Comparison of ENCODE assay signal across 28 mouse cellular contexts in the genomic region with DNA sequence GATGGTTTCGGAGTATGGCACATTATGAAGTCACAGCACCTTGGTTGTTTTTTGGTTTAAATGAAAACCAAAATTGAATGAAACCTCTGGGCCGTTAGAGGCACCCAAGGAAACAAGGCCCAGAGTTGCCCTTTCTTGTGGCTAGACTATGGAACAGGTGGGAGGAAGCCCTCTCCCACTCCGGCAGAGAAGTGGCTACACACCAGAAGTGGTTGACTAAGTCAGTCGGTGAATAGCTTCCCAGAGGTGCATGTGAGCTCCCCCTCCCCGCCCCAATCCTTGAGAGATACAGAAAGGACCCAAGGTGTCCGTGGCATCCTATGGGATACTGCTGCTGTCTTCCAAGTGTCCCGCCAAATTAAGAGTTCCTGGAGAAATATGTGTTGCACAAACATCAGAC. TPM values are rescaled to one million over a fixed set of nuclear protein-coding genes. Genes with fewer than 3 reads are reported as not detected.
DNase-seq lines count a peak whose midpoint lies in the region; ATAC-seq and TF ChIP-seq lines count a peak whose summit lies in the region.
"Had no signal": no experiment of that assay in that cellular context is flagged by ENCODE, and none has a peak within 500 bp of the region (broad histone marks: within the 10 kb centered on the region; RNA-seq: fewer than 3 reads in every experiment).

No protein-coding gene starts in this region.

- H3K27ac ChIP-seq in heart, embryonic 16.5 days (ENCODE audit: low read length), result no peak overlapping the region
- H3K27ac ChIP-seq in heart, adult 2 months, result no peak overlapping the region
- H3K27ac ChIP-seq: forebrain, embryonic 13.5 days; heart, embryonic 15.5 days; hindbrain, embryonic 13.5 days; intestine, embryonic 15.5 days; limb, embryonic 10.5 days; limb, embryonic 15.5 days; liver, embryonic 13.5 days; macrophage; neural tube, embryonic 12.5 days had no signal

- TF ChIP-seq POLR2A in heart, adult 2 months (IDR thresholded peaks at IDR 0.05; ENCODE audit: insufficient read depth, low read depth, low read length), result no peak

- WGBS in heart, embryonic 16.5 days, result 67% methylated on average over 7 of the region's 7 CpGs
- WGBS in heart, adult 2 months, result 75% methylated on average over 7 of the region's 7 CpGs

- H3K9me3 ChIP-seq in heart, embryonic 16.5 days (replicated peaks; ENCODE audit: control insufficient read depth, low read length), result no peaks in the 10 kb centered on the region
- H3K9me3 ChIP-seq: forebrain, embryonic 13.5 days; heart, embryonic 15.5 days; hindbrain, embryonic 13.5 days; intestine, embryonic 15.5 days; limb, embryonic 10.5 days; limb, embryonic 15.5 days; liver, embryonic 13.5 days; neural tube, embryonic 12.5 days had no signal

- intact Hi-C loops in heart, adult 2 months (cut with DNase I), result no loop called here

- H3K4me1 ChIP-seq in heart, embryonic 16.5 days (ENCODE audit: control insufficient read depth, insufficient read depth, low read length), result no peaks in the 10 kb centered on the region
- no peaks in the 10 kb centered on the region for H3K4me1 ChIP-seq in heart, adult 2 months (ENCODE audit: control insufficient read depth, insufficient read depth, low read length)
- H3K4me1 ChIP-seq: forebrain, embryonic 13.5 days; heart, embryonic 15.5 days; hindbrain, embryonic 13.5 days; limb, embryonic 15.5 days; liver, embryonic 13.5 days; neural tube, embryonic 12.5 days had no signal

- H3K79me2 ChIP-seq in heart, adult 2 months (replicated peaks; ENCODE audit: control insufficient read depth, insufficient read depth, low read length), result no peaks in the 10 kb centered on the region

- H3K4me3 ChIP-seq in heart, embryonic 16.5 days (ENCODE audit: low read length), result no peak overlapping the region
- H3K4me3 ChIP-seq in heart, adult 2 months, result no peak overlapping the region
- H3K4me3 ChIP-seq: forebrain, embryonic 13.5 days; heart, embryonic 15.5 days; hindbrain, embryonic 13.5 days; intestine, embryonic 15.5 days; limb, embryonic 10.5 days; limb, embryonic 15.5 days; liver, embryonic 13.5 days; neural tube, embryonic 12.5 days had no signal

- no peak overlapping the region for H3K9ac ChIP-seq in heart, embryonic 16.5 days (ENCODE audit: low read length)
- H3K9ac ChIP-seq in heart, adult 2 months (ENCODE audit: low read depth, low read length), result no peak overlapping the region
- H3K9ac ChIP-seq: forebrain, embryonic 13.5 days; heart, embryonic 15.5 days; hindbrain, embryonic 13.5 days; intestine, embryonic 15.5 days; limb, embryonic 15.5 days; liver, embryonic 13.5 days; neural tube, embryonic 12.5 days had no signal

- no peaks in the 10 kb centered on the region for H3K36me3 ChIP-seq in heart, embryonic 16.5 days (ENCODE audit: control insufficient read depth, insufficient read depth)
- H3K36me3 ChIP-seq in heart, adult 2 months (ENCODE audit: control insufficient read depth, insufficient read depth, low read length), result no peaks in the 10 kb centered on the region
- H3K36me3 ChIP-seq: heart, embryonic 15.5 days; hindbrain, embryonic 13.5 days; intestine, embryonic 15.5 days; limb, embryonic 10.5 days; limb, embryonic 15.5 days; liver, embryonic 13.5 days; neural tube, embryonic 12.5 days had no signal

- no peak for TF ChIP-seq EP300 in heart, adult 2 months (IDR thresholded peaks at IDR 0.05; ENCODE audit: insufficient read depth, low read depth, low read length)

- no peak for DNase-seq in heart, adult 2 months
- peak; percentile 41 for DNase-seq in induced T-regulatory cell, adult 2 months (ENCODE audit: low read depth)
- peak; percentile 85 for DNase-seq in thymus, postnatal 0 days (ENCODE audit: low spot score)
- DNase-seq in thymus, postnatal 4 days, result peak; percentile 65
- DNase-seq in right cerebral cortex, adult 18-20 months, result no peak
- DNase-seq in natural killer cell, adult 2 months (ENCODE audit: low spot score in 2 of 2), result no peak
- no peak for DNase-seq in adrenal gland, postnatal 25 days
- DNase-seq: adrenal gland, adult 8-10 months; cerebellum, adult 8-10 months; cerebellum, postnatal 25 days; gastrocnemius, postnatal 36 days; heart, postnatal 36 days; kidney, adult 8-10 months; kidney, postnatal 10 days; layer of hippocampus, adult 9-11 months; liver, embryonic 13.5 days; lung, adult 18-20 months; lung, postnatal 10 days; midbrain, embryonic 14.5 days had no signal

- peak; percentile 14; the same call in 1 of the 2 replicates for ATAC-seq in heart, embryonic 16.5 days (replicated peaks; ENCODE audit: extremely low read depth, insufficient read depth, low FRiP score)
- ATAC-seq: forebrain, embryonic 13.5 days; intestine, embryonic 15.5 days had no signal

- no peak overlapping the region for H3K4me2 ChIP-seq in heart, embryonic 16.5 days (ENCODE audit: low read depth, low read length)
- H3K4me2 ChIP-seq: forebrain, embryonic 13.5 days; heart, embryonic 15.5 days; hindbrain, embryonic 13.5 days; intestine, embryonic 15.5 days; limb, embryonic 15.5 days; liver, embryonic 13.5 days; neural tube, embryonic 12.5 days had no signal

- TF ChIP-seq CTCF in heart, adult 2 months (IDR thresholded peaks at IDR 0.05), result no peak

- H3K27me3 ChIP-seq in heart, embryonic 16.5 days (ENCODE audit: control insufficient read depth, insufficient read depth, low read length), result no peaks in the 10 kb centered on the region
- H3K27me3 ChIP-seq in heart, adult 2 months (ENCODE audit: control insufficient read depth, insufficient read depth, low read length), result no peaks in the 10 kb centered on the region
- H3K27me3 ChIP-seq: forebrain, embryonic 13.5 days; heart, embryonic 15.5 days; hindbrain, embryonic 13.5 days; intestine, embryonic 15.5 days; limb, embryonic 15.5 days; liver, embryonic 13.5 days; neural tube, embryonic 12.5 days had no signal

RNA-seq across cellular contexts. Expression of gene Med13, which starts 13.9 kb away (rescaled TPM):
- 5.4 and 6.2 TPM in 2 replicates for polyA plus RNA-seq in heart, embryonic 16.5 days (2015; fragmentation: Nextera tagmentation; extraction: Ambion mirVana)
- 10 to 100 TPM; 32.2 to 36.6 TPM for total RNA-seq in heart, adult 2 months (2021)
- 15.9 and 27.6 TPM in 2 replicates for polyA plus RNA-seq in heart, adult 2 months (2012; rRNA removed)
- polyA plus RNA-seq in thymus, postnatal 0 days (2015; fragmentation: Nextera tagmentation; extraction: Ambion mirVana), result 10.0 and 15.1 TPM in 2 replicates
- total RNA-seq in adrenal gland, postnatal 25 days (2021), result 48.9 and 54.1 TPM in 2 replicates

Comparison
In these comparisons a context has a peak if more than half of its experiments do, and no peak if none do; other contexts are left out.
1. DNase-seq: peak in induced T-regulatory cell, adult 2 months (single experiment), thymus, postnatal 0 days (single experiment) and thymus, postnatal 4 days (single experiment); none in heart, adult 2 months (0 of 2), right cerebral cortex, adult 18-20 months (single experiment), natural killer cell, adult 2 months (0 of 2) and adrenal gland, postnatal 25 days (single experiment).